Mouse (Mus musculus): ENCODE measurements around the gene Kantr. TPM values are rescaled to one million over a fixed set of nuclear protein-coding genes. Genes with fewer than 3 reads are reported as not detected.
A peak's percentile ranks its signal among the peaks of the same experiment; 100 is the strongest.
"Not testable (repeated sequence)": the region's sequence is repeated elsewhere in the genome, so short reads cannot be mapped to it uniquely, and the experiment has no call there.

Gene Kantr
- polyA plus RNA-seq, 1 experiment, result 1.4 TPM

- Histone ChIP-seq H3K27ac (ENCODE audit: insufficient read depth, low read depth, low read length) (0 out of 2 replicates have a peak overlapping the region, but pooled peaks have one; percentile 10), H3K36me3 (ENCODE audit: control insufficient read depth, insufficient read depth, low read length) (no peaks in the 10 kb centered on the region), H3K27me3 (ENCODE audit: control insufficient read depth, insufficient read depth, low read length) (no peaks in the 10 kb centered on the region), H3K4me1 (ENCODE audit: control insufficient read depth, insufficient read depth, insufficient read length, low read length) (no peaks in the 10 kb centered on the region), H3K4me3 (ENCODE audit: low read depth, low read length) (peak overlapping the region; percentile 93; the same call in 1 of the 2 replicates)
- TF ChIP-seq POLR2A (IDR thresholded peaks at IDR 0.05; ENCODE audit: low read depth, low read length), result no peak
- WGBS, result 12% methylated on average over 8 of the region's 8 CpGs
Observed at GRCm38 (mm10) chrX:152327689-152328052, 376 bp upstream of the Kantr start.

- H3K4me3 ChIP-seq (ENCODE audit: low read depth, low read length), result no peak overlapping the region
- no peaks in the 10 kb centered on the region for H3K36me3 ChIP-seq (ENCODE audit: control insufficient read depth, insufficient read depth, low read length)
- 100% methylated on average over 1 of the region's 1 CpGs for WGBS
- no peaks in the 10 kb centered on the region for H3K4me1 ChIP-seq (ENCODE audit: control insufficient read depth, insufficient read depth, insufficient read length, low read length)
- H3K27ac ChIP-seq (ENCODE audit: insufficient read depth, low read depth, low read length), result no peak overlapping the region
- TF ChIP-seq POLR2A (IDR thresholded peaks at IDR 0.05; ENCODE audit: low read depth, low read length), result no peak
- TF ChIP-seq CTCF (IDR thresholded peaks at IDR 0.05; ENCODE audit: extremely low read depth, insufficient read length, insufficient replicate concordance, low read depth, low read length), result no peak
- no peaks in the 10 kb centered on the region for H3K27me3 ChIP-seq (ENCODE audit: control insufficient read depth, insufficient read depth, low read length)
Observed at GRCm38 (mm10) chrX:152323584-152323983, 3.7 kb downstream of the Kantr start.

GRCm38 (mm10) chrX:152322776-152323175 is 4.5 kb downstream of the Kantr start:
- Histone ChIP-seq H3K36me3 (ENCODE audit: control insufficient read depth, insufficient read depth, low read length) (no peaks in the 10 kb centered on the region), H3K27me3 (ENCODE audit: control insufficient read depth, insufficient read depth, low read length) (no peaks in the 10 kb centered on the region), H3K4me1 (ENCODE audit: control insufficient read depth, insufficient read depth, insufficient read length, low read length) (no peaks in the 10 kb centered on the region), H3K4me3 (ENCODE audit: low read depth, low read length) (no peak overlapping the region), H3K27ac (ENCODE audit: insufficient read depth, low read depth, low read length) (no peak overlapping the region)
- no peak for TF ChIP-seq CTCF (IDR thresholded peaks at IDR 0.05; ENCODE audit: extremely low read depth, insufficient read length, insufficient replicate concordance, low read depth, low read length)
- no peak for TF ChIP-seq POLR2A (IDR thresholded peaks at IDR 0.05; ENCODE audit: low read depth, low read length)
- 25% methylated on average over 2 of the region's 2 CpGs for WGBS

GRCm38 (mm10) chrX:152320535-152320934 is 6.8 kb downstream of the Kantr start:
- no peaks in the 10 kb centered on the region for H3K4me1 ChIP-seq (ENCODE audit: control insufficient read depth, insufficient read depth, insufficient read length, low read length)
- H3K36me3 ChIP-seq (ENCODE audit: control insufficient read depth, insufficient read depth, low read length), result no peaks in the 10 kb centered on the region
- no peak for TF ChIP-seq CTCF (IDR thresholded peaks at IDR 0.05; ENCODE audit: extremely low read depth, insufficient read length, insufficient replicate concordance, low read depth, low read length)
- TF ChIP-seq POLR2A (IDR thresholded peaks at IDR 0.05; ENCODE audit: low read depth, low read length), result no peak
- no peak overlapping the region for H3K27ac ChIP-seq (ENCODE audit: insufficient read depth, low read depth, low read length)
- 78% methylated on average over 4 of the region's 4 CpGs for whole genome bisulfite sequencing
- no peak overlapping the region for H3K4me3 ChIP-seq (ENCODE audit: low read depth, low read length)
- no peaks in the 10 kb centered on the region for H3K27me3 ChIP-seq (ENCODE audit: control insufficient read depth, insufficient read depth, low read length)

- Histone ChIP-seq H3K4me1 (ENCODE audit: control insufficient read depth, insufficient read depth, insufficient read length, low read length) (no peaks in the 10 kb centered on the region), H3K27me3 (ENCODE audit: control insufficient read depth, insufficient read depth, low read length) (no peaks in the 10 kb centered on the region), H3K36me3 (ENCODE audit: control insufficient read depth, insufficient read depth, low read length) (no peaks in the 10 kb centered on the region), H3K4me3 (ENCODE audit: low read depth, low read length) (no peak overlapping the region), H3K27ac (ENCODE audit: insufficient read depth, low read depth, low read length) (no peak overlapping the region)
- TF ChIP-seq CTCF (IDR thresholded peaks at IDR 0.05; ENCODE audit: extremely low read depth, insufficient read length, insufficient replicate concordance, low read depth, low read length), result no peak
- no peak for TF ChIP-seq POLR2A (IDR thresholded peaks at IDR 0.05; ENCODE audit: low read depth, low read length)
- WGBS, result 57% methylated on average over 2 of the region's 2 CpGs
Observed at GRCm38 (mm10) chrX:152307942-152308341, 19.4 kb downstream of the Kantr start.

- Histone ChIP-seq H3K27me3 (ENCODE audit: control insufficient read depth, insufficient read depth, low read length) (no peaks in the 10 kb centered on the region), H3K4me1 (ENCODE audit: control insufficient read depth, insufficient read depth, insufficient read length, low read length) (no peaks in the 10 kb centered on the region), H3K27ac (ENCODE audit: insufficient read depth, low read depth, low read length) (no peak overlapping the region), H3K4me3 (ENCODE audit: low read depth, low read length) (no peak overlapping the region), H3K36me3 (ENCODE audit: control insufficient read depth, insufficient read depth, low read length) (no peaks in the 10 kb centered on the region)
- TF ChIP-seq CTCF (IDR thresholded peaks at IDR 0.05; ENCODE audit: extremely low read depth, insufficient read length, insufficient replicate concordance, low read depth, low read length), result no peak
- TF ChIP-seq POLR2A (IDR thresholded peaks at IDR 0.05; ENCODE audit: low read depth, low read length), result no peak
Observed at GRCm38 (mm10) chrX:152307371-152307770, 19.9 kb downstream of the Kantr start.

GRCm38 (mm10) chrX:152306224-152306623 is 21.1 kb downstream of the Kantr start:
- H3K27ac ChIP-seq (ENCODE audit: insufficient read depth, low read depth, low read length), result no peak overlapping the region
- TF ChIP-seq CTCF (IDR thresholded peaks at IDR 0.05; ENCODE audit: extremely low read depth, insufficient read length, insufficient replicate concordance, low read depth, low read length), result no peak
- no peak for TF ChIP-seq POLR2A (IDR thresholded peaks at IDR 0.05; ENCODE audit: low read depth, low read length)
- no peaks in the 10 kb centered on the region for H3K4me1 ChIP-seq (ENCODE audit: control insufficient read depth, insufficient read depth, insufficient read length, low read length)
- no peak overlapping the region for H3K4me3 ChIP-seq (ENCODE audit: low read depth, low read length)
- no peaks in the 10 kb centered on the region for H3K36me3 ChIP-seq (ENCODE audit: control insufficient read depth, insufficient read depth, low read length)
- H3K27me3 ChIP-seq (ENCODE audit: control insufficient read depth, insufficient read depth, low read length), result no peaks in the 10 kb centered on the region
- 84% methylated on average over 2 of the region's 2 CpGs for WGBS

GRCm38 (mm10) chrX:152287026-152287425 is 40.3 kb downstream of the Kantr start:
- WGBS, result 61% methylated on average over 1 of the region's 1 CpGs
- not testable (repeated sequence) for H3K4me1 ChIP-seq (ENCODE audit: control insufficient read depth, insufficient read depth, insufficient read length, low read length); H3K36me3 ChIP-seq (ENCODE audit: control insufficient read depth, insufficient read depth, low read length); H3K27ac ChIP-seq (ENCODE audit: insufficient read depth, low read depth, low read length); H3K27me3 ChIP-seq (ENCODE audit: control insufficient read depth, insufficient read depth, low read length); H3K4me3 ChIP-seq (ENCODE audit: low read depth, low read length)

Data from small intestine, adult 2 months (tissue).